Mouse (Mus musculus) mature B cell (primary cell): ENCODE measurements around the gene Ltb.

Experiments
- in situ Hi-C: fragments of 300-500 bp; cut with MboI; formaldehyde crosslinking; loops from 2 replicates; pipeline ENCODE4 v1.14.3; 2019

Ltb gene

GRCm38 (mm10) chr17:35194844-35195630 is 798 bp downstream of the Ltb start:
- in situ Hi-C loops = no loop called here

DNA sequence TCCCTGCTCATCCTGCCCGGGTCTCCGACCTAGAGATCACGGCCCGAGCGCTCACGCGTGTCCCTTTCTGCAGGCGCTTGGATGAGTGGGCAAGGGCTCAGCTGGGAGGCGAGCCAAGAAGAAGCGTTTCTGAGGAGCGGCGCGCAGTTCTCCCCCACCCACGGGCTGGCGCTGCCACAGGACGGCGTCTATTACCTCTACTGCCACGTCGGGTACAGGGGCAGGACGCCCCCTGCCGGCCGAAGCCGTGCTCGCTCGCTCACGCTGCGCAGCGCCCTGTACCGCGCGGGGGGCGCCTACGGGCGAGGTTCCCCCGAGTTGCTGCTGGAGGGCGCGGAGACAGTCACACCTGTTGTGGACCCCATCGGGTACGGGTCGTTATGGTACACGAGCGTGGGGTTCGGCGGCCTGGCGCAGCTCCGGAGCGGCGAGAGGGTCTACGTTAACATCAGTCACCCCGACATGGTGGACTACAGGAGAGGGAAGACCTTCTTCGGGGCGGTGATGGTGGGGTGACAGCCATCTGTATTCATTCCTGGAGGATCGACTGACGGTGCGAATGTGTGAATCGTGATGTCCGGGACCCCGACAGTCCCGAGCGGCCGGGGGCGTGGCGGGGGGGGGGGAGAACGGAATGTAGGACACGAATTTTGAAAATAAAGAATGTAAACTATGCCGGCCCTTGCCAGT is 1.5 kb downstream of the Ltb start:
- in situ Hi-C loops = no loop called here

GRCm38 (mm10) chr17:35196321-35196641 is 2.0 kb downstream of the Ltb start:
- in situ Hi-C loops = no loop called here

DNA sequence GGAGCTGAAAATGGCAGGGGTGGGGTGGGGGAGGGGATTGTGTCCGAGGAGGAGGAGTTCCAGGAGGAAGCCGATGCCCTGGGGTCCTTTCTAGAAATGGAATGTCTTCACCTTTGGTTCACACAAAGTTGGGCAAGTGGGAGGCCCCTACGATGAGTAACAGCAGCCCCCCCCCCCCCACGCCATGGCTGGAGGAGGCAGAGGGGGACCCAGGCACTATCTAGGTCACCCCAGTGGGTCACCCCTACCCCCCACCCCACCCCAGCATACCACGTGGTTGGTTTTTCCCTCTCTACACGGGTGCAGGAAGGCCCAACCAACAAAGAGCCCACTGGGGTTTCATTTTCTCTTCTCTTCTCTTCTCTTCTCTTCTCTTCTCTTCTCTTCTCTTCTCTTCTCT is 2.9 kb downstream of the Ltb start:
- in situ Hi-C loops = no loop called here

DNA sequence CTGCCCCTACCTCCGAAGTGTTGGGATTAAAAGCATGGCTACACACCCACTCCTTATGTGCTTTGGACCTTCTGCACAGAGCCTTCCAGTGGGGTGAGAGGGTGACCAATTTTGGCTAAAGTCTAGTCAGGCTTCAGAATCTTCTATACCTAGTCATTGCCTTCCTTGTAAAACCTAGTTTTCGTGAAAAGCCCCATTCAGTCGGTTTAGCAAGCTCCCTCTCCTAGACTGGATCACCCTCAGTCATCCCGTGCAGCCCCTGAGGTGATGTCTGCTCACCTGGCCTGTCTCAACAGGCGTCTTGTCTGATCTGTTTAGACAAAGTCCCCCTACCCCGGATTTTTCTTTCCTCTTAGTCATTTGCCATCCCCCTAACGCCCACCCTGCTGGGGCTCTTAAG is 3.8 kb downstream of the Ltb start:
- in situ Hi-C loops = no loop called here

DNA sequence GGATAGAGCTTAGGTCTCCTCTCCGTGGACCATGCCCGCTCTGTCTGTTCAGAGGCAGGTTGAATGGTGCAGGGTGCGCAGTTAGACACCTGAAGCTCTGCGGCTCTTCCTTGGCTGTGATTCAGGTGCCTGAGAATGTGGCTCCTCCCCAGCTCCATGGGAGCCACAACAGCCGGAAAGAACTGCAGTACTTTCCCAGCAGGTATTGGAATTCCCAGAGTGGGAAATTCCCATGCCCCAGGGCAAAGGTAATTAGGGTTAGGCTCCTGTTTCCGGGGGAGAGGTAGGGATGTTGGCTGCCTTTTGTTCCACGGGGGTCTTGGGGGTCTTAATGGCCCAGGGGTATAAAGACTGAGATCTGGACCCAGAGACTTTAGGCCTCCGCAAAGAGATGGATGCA is 4.7 kb downstream of the Ltb start:
- in situ Hi-C loops = no loop called here

GRCm38 (mm10) chr17:35200398-35200797 is 6.2 kb downstream of the Ltb start:
- in situ Hi-C loops = no loop called here

GRCm38 (mm10) chr17:35201128-35201527 is 6.9 kb downstream of the Ltb start:
- in situ Hi-C loops = no loop called here

DNA sequence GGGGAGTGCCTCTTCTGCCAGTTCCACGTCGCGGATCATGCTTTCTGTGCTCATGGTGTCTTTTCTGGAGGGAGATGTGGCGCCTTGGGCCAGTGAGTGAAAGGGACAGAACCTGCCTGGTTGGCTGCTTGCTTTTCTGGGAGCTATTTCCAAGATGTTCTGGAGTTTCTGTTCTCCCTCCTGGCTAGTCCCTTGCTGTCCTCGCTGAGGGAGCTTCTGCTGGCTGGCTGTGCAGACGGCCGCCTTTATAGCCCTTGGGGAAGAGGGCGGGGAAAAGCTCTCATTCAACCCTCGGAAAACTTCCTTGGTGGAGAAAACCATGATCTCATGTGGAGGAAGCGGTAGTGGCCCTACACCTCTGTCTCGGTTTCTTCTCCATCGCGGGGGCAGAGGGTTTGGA is 7.5 kb downstream of the Ltb start, which contains the start of gene Tnf:
Gene Tnf (minus strand): TSS at position 221 of the 400 bp plus-strand sequence.
- in situ Hi-C loops = no loop called here

DNA sequence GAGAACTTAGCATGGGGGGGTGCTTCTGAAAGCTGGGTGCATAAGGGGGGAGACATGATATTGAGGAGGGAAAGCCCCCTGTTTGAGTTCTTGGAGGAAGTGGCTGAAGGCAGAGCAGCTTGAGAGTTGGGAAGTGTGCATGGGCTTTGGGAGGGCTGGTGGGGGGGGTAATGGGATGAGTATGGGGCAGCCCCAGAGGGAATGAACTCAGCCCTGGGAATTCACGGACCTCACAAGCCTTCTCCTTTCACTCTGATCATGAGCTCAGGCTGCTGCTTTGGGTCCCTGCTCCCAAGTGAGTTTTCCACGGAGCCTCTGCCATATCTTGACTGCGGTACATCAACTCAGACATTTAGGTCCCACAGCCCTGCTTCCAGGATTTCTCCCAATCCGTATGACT is 8.2 kb downstream of the Ltb start:
- in situ Hi-C loops = no loop called here

- in situ Hi-C loops = no loop called here
Measured at GRCm38 (mm10) chr17:35204494-35205379, 10.5 kb downstream of the Ltb start, which contains the start of gene Lta. Gene Lta (minus strand): TSS chr17:35205351.

- in situ Hi-C loops = no loop called here
Measured at GRCm38 (mm10) chr17:35205380-35205769, 11.1 kb downstream of the Ltb start.

DNA sequence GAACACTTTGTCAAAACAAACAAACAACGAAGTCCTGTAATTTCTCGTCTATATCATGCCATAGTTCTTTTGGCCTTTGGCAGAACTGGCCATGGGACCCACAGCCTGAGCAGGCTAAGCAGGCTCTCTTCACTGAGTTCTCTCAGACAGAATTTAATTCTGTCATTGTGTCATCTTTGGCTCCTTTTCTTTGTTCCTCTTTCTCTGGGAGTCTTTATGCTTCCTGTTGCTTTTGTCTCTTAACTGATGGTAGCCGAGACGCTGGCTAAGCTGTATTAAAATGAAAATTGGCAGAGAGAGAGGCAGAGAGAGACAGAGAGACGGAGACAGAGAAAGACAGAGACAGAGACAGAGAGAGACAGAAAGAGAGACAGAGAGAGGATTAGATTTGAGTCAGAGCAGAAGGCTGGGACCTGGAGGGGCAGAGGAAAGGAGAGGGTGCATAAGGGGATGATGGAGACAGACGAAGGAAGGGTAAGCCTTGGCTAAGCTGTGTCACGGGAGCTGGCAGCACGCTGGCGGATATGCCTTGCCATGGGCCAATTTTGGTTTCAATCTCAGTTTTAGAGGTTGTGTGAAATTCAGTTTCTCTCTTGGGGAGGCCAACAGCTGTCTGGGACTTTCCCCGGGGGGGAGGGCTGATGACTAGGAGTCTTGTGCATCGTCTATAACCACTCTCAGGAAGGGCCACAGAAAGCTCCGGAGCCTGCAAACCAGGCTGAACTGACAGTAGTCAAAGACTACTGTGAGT is 15.7 kb downstream of the Ltb start:
- in situ Hi-C loops = no loop called here

- in situ Hi-C loops = no loop called here
Measured at GRCm38 (mm10) chr17:35210593-35210992, 16.4 kb downstream of the Ltb start.

DNA sequence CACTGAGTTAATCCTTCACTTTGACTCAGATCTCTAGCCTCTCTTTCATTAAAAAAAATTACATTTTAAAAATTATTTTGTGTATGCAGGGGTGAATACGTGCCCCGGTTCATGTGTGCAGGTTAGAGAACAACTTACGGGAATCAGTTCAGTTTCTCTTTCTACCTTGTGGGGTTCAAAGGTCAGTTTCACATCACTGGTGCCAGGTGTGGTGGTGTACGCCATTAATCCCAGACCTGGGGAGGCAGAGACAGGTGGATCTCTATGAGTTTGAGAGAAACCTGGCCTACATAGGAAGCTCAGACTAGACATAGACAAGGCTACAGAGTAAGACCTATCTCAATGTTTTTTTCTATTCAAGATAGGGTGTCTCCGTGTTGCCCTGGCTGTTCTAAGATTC is 18.8 kb downstream of the Ltb start:
- in situ Hi-C loops = no loop called here

- in situ Hi-C loops = no loop called here
Measured at GRCm38 (mm10) chr17:35218516-35219193, 24.4 kb downstream of the Ltb start.

DNA sequence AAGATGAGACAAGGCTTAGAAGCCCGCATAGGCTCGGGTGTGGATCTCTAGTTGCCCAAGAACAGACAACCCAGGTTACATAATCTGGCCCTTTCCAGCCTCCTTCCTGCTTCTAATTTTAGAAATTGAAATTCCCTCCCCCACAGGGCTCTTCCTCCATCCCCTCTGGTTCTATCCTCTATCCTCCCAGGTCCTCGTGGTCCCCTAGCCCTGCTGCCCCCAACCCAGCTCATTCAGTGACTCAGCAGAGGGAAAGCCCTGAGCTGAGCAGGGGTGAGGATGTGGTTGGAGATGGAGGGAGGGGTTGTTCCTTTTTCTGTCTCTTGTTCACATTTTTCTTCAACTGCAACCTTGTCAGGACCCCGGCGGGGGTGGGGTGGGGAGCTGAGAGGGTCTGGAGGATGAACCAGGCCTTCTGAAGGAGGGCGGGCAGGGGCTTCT is 25.4 kb downstream of the Ltb start:
- in situ Hi-C loops = no loop called here

- in situ Hi-C loops = no loop called here
Measured at GRCm38 (mm10) chr17:35220156-35220952, 26.1 kb downstream of the Ltb start, which contains the start of gene Gm16181. Gene Gm16181 (plus strand): TSS chr17:35220834.

- in situ Hi-C loops = no loop called here
Measured at GRCm38 (mm10) chr17:35222299-35222698, 28.1 kb downstream of the Ltb start.

- in situ Hi-C loops = no loop called here
Measured at GRCm38 (mm10) chr17:35224641-35225040, 30.4 kb downstream of the Ltb start.
